Mouse (Mus musculus): Measurements from ENCODE around the gene Ylpm1. TPM values are rescaled to one million over a fixed set of nuclear protein-coding genes. Genes with fewer than 3 reads are reported as not detected.

Gene Ylpm1
- total and polyA plus RNA-seq, 2 experiments from 2014 or later, result 29.2 to 43.2 TPM

DNA sequence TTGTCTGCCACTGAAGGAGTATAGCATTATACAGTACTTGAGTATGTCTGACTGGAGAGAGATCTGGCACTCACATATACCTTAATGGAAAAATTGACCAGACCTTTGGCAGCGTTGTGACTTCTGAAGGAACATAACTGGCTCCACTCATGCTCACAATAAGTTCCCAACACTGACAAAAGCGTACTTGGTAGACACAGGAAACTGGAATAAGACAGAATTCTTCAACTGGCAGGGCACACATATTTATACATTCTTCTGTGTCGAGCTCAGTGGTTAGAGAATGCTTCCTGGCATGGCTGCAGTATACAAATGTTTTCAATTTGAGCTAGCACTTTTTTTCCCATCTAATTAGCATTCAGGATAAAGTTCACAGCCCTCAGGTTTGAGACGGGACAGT, 88.8 kb downstream of the Ylpm1 start:
- H3K9ac ChIP-seq (replicated peaks; ENCODE audit: low read length, poor library complexity, severe bottlenecking), result no peak overlapping the region
- ATAC-seq (ENCODE audit: low FRiP score) (no peak), DNase-seq (ENCODE audit: low spot score) (no peak)
- no peaks in the 10 kb centered on the region for H3K27me3 ChIP-seq (ENCODE audit: insufficient read depth, low read length)
- no peak overlapping the region for H3K4me3 ChIP-seq (ENCODE audit: low read depth, low read length)
- H3K9me3 ChIP-seq (ENCODE audit: low read length), result no peaks in the 10 kb centered on the region
- H3K27ac ChIP-seq (ENCODE audit: low read depth, low read length), result no peak overlapping the region
- no peaks in the 10 kb centered on the region for H3K4me1 ChIP-seq (ENCODE audit: insufficient read depth, low read length)
- no peak for TF ChIP-seq CTCF (IDR thresholded peaks at IDR 0.05)
- no peak overlapping the region for H3K4me2 ChIP-seq (ENCODE audit: low read depth, low read length, poor library complexity, severe bottlenecking)
- WGBS, result 88% methylated on average over 4 of the region's 4 CpGs
- peaks cover 3% of the 10 kb centered on the region for H3K36me3 ChIP-seq (ENCODE audit: insufficient read depth, low read length)

DNA sequence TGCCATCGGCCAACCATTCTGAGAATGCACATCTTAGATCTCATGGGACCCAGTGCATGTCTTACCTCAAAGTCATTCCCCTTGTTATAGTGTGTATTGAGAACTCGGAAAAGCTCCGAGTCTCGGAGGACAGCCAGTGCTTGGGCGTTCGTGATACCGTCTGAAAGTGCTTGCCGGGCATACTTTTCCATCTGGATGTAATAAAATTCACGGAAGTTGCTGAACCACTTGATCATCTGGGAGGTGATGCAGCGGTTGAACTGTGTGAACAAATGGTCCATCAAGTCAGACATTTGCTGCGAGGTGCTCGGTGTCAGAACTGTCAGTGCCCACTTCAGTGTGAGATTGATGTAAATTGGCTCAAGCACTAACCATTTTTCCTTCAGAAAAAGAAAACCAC, 91.7 kb downstream of the Ylpm1 start:
- DNase-seq (ENCODE audit: low spot score) (no peak), ATAC-seq (ENCODE audit: low FRiP score) (no peak)
- no peak overlapping the region for H3K4me3 ChIP-seq (ENCODE audit: low read depth, low read length)
- 93% methylated on average over 12 of the region's 12 CpGs for WGBS
- no peak for TF ChIP-seq CTCF (IDR thresholded peaks at IDR 0.05)
- 0 out of 2 replicates have a peak, but pooled peaks cover 3% of the 10 kb centered on the region for H3K4me1 ChIP-seq (ENCODE audit: insufficient read depth, low read length)
- no peak overlapping the region for H3K9ac ChIP-seq (replicated peaks; ENCODE audit: low read length, poor library complexity, severe bottlenecking)
- H3K9me3 ChIP-seq (ENCODE audit: low read length), result no peaks in the 10 kb centered on the region
- no peaks in the 10 kb centered on the region for H3K27me3 ChIP-seq (ENCODE audit: insufficient read depth, low read length)
- no peak overlapping the region for H3K4me2 ChIP-seq (ENCODE audit: low read depth, low read length, poor library complexity, severe bottlenecking)
- no peak overlapping the region for H3K27ac ChIP-seq (ENCODE audit: low read depth, low read length)
- peaks cover 3% of the 10 kb centered on the region for H3K36me3 ChIP-seq (ENCODE audit: insufficient read depth, low read length)

DNA sequence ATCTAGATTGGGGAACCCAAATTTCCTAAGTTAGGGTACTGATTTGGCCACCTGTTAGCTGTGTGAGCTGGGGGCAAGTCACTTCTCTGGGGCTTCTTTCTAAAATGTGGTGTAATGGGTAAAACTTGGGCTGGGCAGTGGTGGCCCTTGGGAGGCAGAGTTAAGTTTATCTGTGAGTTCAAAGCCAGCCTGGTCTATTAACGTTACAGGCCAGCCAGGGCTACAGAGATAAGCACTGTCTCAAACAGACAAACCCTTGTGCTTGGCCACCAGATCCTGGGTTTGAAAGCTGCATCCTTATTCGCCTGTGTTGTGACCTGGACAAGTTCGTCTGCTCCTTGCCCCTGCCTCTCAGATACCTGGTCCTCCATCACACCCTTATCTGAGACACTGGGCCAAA, 95.1 kb downstream of the Ylpm1 start:
- no peak for ATAC-seq (ENCODE audit: low FRiP score)
- 0 out of 2 replicates have a peak, but pooled peaks cover 3% of the 10 kb centered on the region for H3K4me1 ChIP-seq (ENCODE audit: insufficient read depth, low read length)

DNA sequence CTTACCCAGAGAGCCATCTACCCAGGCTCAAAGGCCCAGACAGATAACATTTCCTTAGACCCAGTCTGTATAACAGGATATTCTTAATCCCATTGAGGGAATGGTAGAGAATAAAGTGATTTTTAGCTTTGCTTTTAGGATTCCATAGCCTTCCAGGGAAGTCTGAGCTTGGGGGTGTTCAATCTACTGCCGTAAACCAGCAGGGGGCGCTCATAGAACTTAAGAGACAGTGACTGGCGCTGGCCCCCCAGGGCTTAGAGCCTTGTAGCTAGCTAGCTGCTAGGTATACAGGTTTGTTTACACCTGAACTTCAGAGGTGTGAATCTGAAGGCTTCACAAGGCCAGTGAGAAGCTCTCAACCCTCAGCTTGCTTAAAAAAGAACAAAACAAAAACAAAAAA, 96.1 kb downstream of the Ylpm1 start:
- Histone ChIP-seq H3K4me2 (ENCODE audit: low read depth, low read length, poor library complexity, severe bottlenecking) (no peak overlapping the region), H3K4me3 (ENCODE audit: low read depth, low read length) (no peak overlapping the region), H3K27me3 (ENCODE audit: insufficient read depth, low read length) (no peaks in the 10 kb centered on the region), H3K9me3 (ENCODE audit: low read length) (no peaks in the 10 kb centered on the region), H3K36me3 (ENCODE audit: insufficient read depth, low read length) (peaks cover 3% of the 10 kb centered on the region), H3K27ac (ENCODE audit: low read depth, low read length) (no peak overlapping the region), H3K4me1 (ENCODE audit: insufficient read depth, low read length) (0 out of 2 replicates have a peak, but pooled peaks cover 3% of the 10 kb centered on the region), H3K9ac (replicated peaks; ENCODE audit: low read length, poor library complexity, severe bottlenecking) (no peak overlapping the region)
- WGBS, result 16% methylated on average over 3 of the region's 3 CpGs
- peak; percentile 70 for TF ChIP-seq CTCF (IDR thresholded peaks at IDR 0.05)
- peak; percentile 85 for DNase-seq (ENCODE audit: low spot score)
- ATAC-seq (ENCODE audit: low FRiP score), result no peak

More for the DNA sequence above, 95.1 kb downstream of the Ylpm1 start:
- TF ChIP-seq CTCF (IDR thresholded peaks at IDR 0.05), result no peak
- Histone ChIP-seq H3K4me2 (ENCODE audit: low read depth, low read length, poor library complexity, severe bottlenecking) (no peak overlapping the region), H3K9ac (replicated peaks; ENCODE audit: low read length, poor library complexity, severe bottlenecking) (no peak overlapping the region), H3K27me3 (ENCODE audit: insufficient read depth, low read length) (no peaks in the 10 kb centered on the region), H3K36me3 (ENCODE audit: insufficient read depth, low read length) (peaks cover 3% of the 10 kb centered on the region), H3K4me3 (ENCODE audit: low read depth, low read length) (no peak overlapping the region), H3K9me3 (ENCODE audit: low read length) (no peaks in the 10 kb centered on the region), H3K27ac (ENCODE audit: low read depth, low read length) (no peak overlapping the region)
- DNase-seq (ENCODE audit: low spot score), result no peak
- 86% methylated on average over 3 of the region's 3 CpGs for WGBS

DNA sequence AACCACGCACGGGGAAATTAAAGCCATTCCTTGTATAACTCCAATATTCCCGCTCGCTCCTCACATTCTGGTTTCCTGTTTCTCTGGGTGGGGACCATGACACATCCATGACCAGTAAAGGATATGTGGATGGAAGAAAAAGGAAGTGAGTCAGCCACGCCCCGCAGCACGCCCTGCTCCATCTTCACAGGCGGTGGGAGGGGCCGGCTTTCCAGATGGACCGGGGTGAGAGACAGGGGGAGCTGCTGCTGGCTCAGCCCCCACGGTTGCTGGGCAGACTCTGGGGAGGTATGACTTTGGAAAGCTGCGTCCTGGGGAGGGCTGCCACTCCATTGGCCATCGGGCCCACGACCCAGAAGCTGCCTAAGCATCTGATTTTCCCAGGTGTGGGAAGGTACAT, 97.9 kb downstream of the Ylpm1 start:
- Histone ChIP-seq H3K4me3 (ENCODE audit: low read depth, low read length) (no peak overlapping the region), H3K9ac (replicated peaks; ENCODE audit: low read length, poor library complexity, severe bottlenecking) (0 out of 2 replicates have a peak overlapping the region, but pooled peaks have one; percentile 19), H3K4me1 (ENCODE audit: insufficient read depth, low read length) (0 out of 2 replicates have a peak, but pooled peaks cover 3% of the 10 kb centered on the region), H3K4me2 (ENCODE audit: low read depth, low read length, poor library complexity, severe bottlenecking) (no peak overlapping the region), H3K27me3 (ENCODE audit: insufficient read depth, low read length) (no peaks in the 10 kb centered on the region), H3K27ac (ENCODE audit: low read depth, low read length) (no peak overlapping the region), H3K9me3 (ENCODE audit: low read length) (no peaks in the 10 kb centered on the region), H3K36me3 (ENCODE audit: insufficient read depth, low read length) (no peaks in the 10 kb centered on the region)
- DNase-seq (ENCODE audit: low spot score) (peak; percentile 6), ATAC-seq (ENCODE audit: low FRiP score) (no peak)
- no peak for TF ChIP-seq CTCF (IDR thresholded peaks at IDR 0.05)
- 38% methylated on average over 14 of the region's 14 CpGs for WGBS

DNA sequence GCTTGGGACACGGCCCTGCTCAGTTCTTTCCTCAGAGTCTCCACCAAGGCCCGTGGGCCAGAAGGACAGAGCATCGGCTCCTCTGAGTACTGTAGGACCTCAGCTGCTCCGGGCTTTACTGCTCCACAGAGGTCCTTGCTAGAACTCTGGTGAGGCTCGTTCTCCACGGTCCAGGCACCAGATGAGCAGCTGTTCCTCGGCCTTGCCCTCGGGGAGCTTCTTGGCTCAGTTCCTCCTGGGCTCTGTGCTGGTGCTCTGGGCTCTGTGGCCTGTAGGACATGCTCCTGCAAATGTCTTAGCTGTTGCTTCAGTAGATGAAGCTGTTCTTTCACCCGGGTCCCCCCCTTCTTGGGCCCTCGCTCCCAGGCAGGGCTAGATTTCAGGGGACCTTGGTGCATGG, 98.6 kb downstream of the Ylpm1 start:
- Histone ChIP-seq H3K4me2 (ENCODE audit: low read depth, low read length, poor library complexity, severe bottlenecking) (no peak overlapping the region), H3K36me3 (ENCODE audit: insufficient read depth, low read length) (no peaks in the 10 kb centered on the region), H3K9ac (replicated peaks; ENCODE audit: low read length, poor library complexity, severe bottlenecking) (no peak overlapping the region), H3K4me1 (ENCODE audit: insufficient read depth, low read length) (0 out of 2 replicates have a peak, but pooled peaks cover 3% of the 10 kb centered on the region), H3K27me3 (ENCODE audit: insufficient read depth, low read length) (no peaks in the 10 kb centered on the region), H3K9me3 (ENCODE audit: low read length) (no peaks in the 10 kb centered on the region), H3K27ac (ENCODE audit: low read depth, low read length) (no peak overlapping the region), H3K4me3 (ENCODE audit: low read depth, low read length) (no peak overlapping the region)
- 78% methylated on average over 10 of the region's 10 CpGs for WGBS
- TF ChIP-seq CTCF (IDR thresholded peaks at IDR 0.05), result no peak
- DNase-seq (ENCODE audit: low spot score), result peak; percentile 31
- no peak for ATAC-seq (ENCODE audit: low FRiP score)
